Mouse (Mus musculus) liver, postnatal 0 days (tissue): ENCODE measurements at regions not wholly inside any gene's neighbourhood (a gene's known extent, or its start where the extent isn't known, plus 50 kb on each side); places are given as distances from the start of the nearest gene placed in this dataset.

ENCODE experiments used
- ATAC-seq: fragments of 200-750 bp; cut with Nextera tagmentation; 2 replicates; pipeline ENCODE4 v1.8.0; 2017; ENCODE audit warnings: mild to moderate bottlenecking, moderate library complexity
- DNase-seq: peaks from one replicate; pipeline ENCODE4 v3.0.0-alpha.2; 2016
- H3K27ac ChIP-seq: fragments of 300-500 bp; sonication (generic); 2 replicates; pipeline ENCODE4 v1.5.1; 2014; ENCODE audit warnings: antibody characterized with exemption, moderate library complexity, mild to moderate bottlenecking, low read depth
- H3K27me3 ChIP-seq: fragments of 300-500 bp; sonication (generic); 2 replicates; pipeline ENCODE4 v1.6.1; 2014; ENCODE audit warnings: low read length, control low read depth, mixed read lengths; ENCODE audit not compliant: insufficient read depth
- H3K36me3 ChIP-seq: fragments of 300-500 bp; sonication (generic); replicated peaks from 2 replicates; pipeline ENCODE4 v1.6.1; 2014; ENCODE audit warnings: mild to moderate bottlenecking, control low read depth, low read length, moderate library complexity, mixed read lengths; ENCODE audit not compliant: insufficient read depth
- H3K4me1 ChIP-seq: fragments of 300-500 bp; sonication (generic); 2 replicates; pipeline ENCODE4 v1.6.1; 2014; ENCODE audit warnings: antibody characterized with exemption, mild to moderate bottlenecking, control low read depth; ENCODE audit not compliant: insufficient read depth
- H3K4me2 ChIP-seq: fragments of 300-500 bp; sonication (generic); 2 replicates; pipeline ENCODE4 v1.6.1; 2014; ENCODE audit warnings: low read depth, mild to moderate bottlenecking, low read length, moderate library complexity, mixed read lengths
- H3K4me3 ChIP-seq: fragments of 300-500 bp; sonication (generic); 2 replicates; pipeline ENCODE4 v1.5.1; 2014; ENCODE audit warnings: low read depth, low read length
- H3K9ac ChIP-seq: fragments of 300-500 bp; sonication (generic); replicated peaks from 2 replicates; pipeline ENCODE4 v1.6.1; 2014; ENCODE audit warnings: mild to moderate bottlenecking, moderate library complexity
- H3K9me3 ChIP-seq: fragments of 300-500 bp; sonication (generic); 2 replicates; pipeline ENCODE4 v1.6.1; 2016; ENCODE audit warnings: mild to moderate bottlenecking, control low read depth, low read length, mixed read lengths
- CTCF ChIP-seq: sonication (generic); IDR thresholded peaks from 2 replicates; pipeline ENCODE4 v1.5.1; 2016; ENCODE audit warnings: antibody characterized with exemption, low read depth
- EP300 ChIP-seq: IDR thresholded peaks from 2 replicates; pipeline ENCODE4 v1.6.1; 2016; ENCODE audit warnings: antibody characterized with exemption, low read depth, mild to moderate bottlenecking
- WGBS: fragments of 180-500 bp; shearing (Covaris S2); extraction: QIAGEN DNeasy Blood & Tissue Kit; methylation state at CpG from one replicate; pipeline ENCODE4 v1.1.7; 2014; ENCODE audit not compliant: insufficient replicate concordance; 5-methylcytosine and 5-hydroxymethylcytosine counted together

DNA sequence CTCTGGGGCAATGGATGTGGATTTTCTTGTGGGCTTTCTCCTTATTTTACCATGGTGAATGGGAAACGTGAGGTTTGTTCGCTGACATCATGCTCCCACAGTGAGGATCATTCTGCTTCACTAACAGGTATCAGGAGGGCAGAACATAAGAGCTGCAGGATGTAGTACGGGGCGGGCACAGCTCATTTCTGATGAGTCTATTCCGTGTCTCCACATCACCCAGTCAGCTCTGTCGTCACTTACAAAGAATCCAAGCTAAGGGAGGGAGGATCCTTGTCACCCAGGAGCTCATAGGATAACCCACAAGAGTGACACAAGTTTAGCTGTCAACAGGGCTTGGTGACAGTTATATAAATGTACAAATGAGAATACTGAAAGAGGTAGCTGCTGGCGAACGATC is 203.8 kb upstream of the Tle4 start:
- no peak for DNase-seq
- Histone ChIP-seq H3K9ac (no peak overlapping the region), H3K27ac (no peak overlapping the region), H3K4me2 (no peak overlapping the region), H3K4me3 (no peak overlapping the region), H3K9me3 (no peaks in the 10 kb centered on the region), H3K27me3 (peaks cover 3% of the 10 kb centered on the region; the same call in 1 of the 2 replicates), H3K4me1 (no peaks in the 10 kb centered on the region), H3K36me3 (no peaks in the 10 kb centered on the region)
- WGBS: 76% methylated on average over 8 of the region's 8 CpGs
- TF ChIP-seq CTCF (no peak), EP300 (no peak)
- no peak for ATAC-seq

DNA sequence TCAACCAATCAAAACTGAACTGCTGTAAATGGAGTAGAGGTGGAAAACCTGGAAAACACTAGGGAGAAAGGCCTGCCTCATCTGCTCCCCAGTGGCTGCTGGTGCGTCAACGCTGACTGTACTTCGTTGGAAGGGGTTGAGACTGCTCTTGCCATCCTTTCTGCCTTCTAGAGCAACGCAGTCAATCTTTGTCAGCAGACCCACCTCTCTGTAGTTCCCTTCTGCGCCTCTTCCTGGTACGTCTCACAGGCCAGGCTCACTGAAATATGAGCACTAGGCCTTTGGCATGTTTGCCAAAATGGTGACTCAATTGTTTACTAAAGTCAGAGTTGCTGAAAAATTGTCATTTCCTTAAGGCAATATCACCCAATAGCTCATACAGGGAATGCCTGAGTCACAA is 201.2 kb upstream of the Tle4 start:
- Histone ChIP-seq H3K36me3 (no peaks in the 10 kb centered on the region), H3K27me3 (peaks cover 3% of the 10 kb centered on the region; the same call in 1 of the 2 replicates), H3K4me2 (no peak overlapping the region), H3K4me3 (no peak overlapping the region), H3K4me1 (no peaks in the 10 kb centered on the region), H3K9me3 (no peaks in the 10 kb centered on the region), H3K27ac (no peak overlapping the region), H3K9ac (no peak overlapping the region)
- DNase-seq: no peak
- no peak for ATAC-seq
- no peak for TF ChIP-seq EP300
- no peak for TF ChIP-seq CTCF
- WGBS: 69% methylated on average over 6 of the region's 6 CpGs

DNA sequence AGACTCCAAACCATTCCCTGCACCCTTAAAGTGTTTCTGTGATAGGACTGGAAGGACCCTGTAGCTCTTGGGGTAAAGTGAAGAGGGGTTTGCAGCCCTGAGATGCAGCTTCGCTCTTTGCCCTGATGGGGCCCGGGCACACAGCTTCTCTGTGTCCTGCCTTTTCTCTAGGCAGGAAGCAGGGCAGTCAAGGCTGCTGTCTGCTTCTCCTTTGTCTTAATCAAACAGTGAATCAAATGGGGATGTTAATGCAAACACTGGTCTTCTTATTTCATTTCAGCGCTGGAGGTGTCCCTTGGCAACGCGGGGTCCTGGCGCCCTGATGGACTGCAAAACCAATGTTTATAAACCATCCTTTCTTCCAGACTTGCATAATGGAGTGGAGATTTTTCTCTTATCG is 200.6 kb upstream of the Tle4 start:
- Histone ChIP-seq H3K27ac (no peak overlapping the region), H3K9ac (no peak overlapping the region), H3K36me3 (no peaks in the 10 kb centered on the region), H3K27me3 (peaks cover 3% of the 10 kb centered on the region; the same call in 1 of the 2 replicates), H3K4me3 (no peak overlapping the region), H3K4me1 (no peaks in the 10 kb centered on the region), H3K9me3 (no peaks in the 10 kb centered on the region), H3K4me2 (no peak overlapping the region)
- 75% methylated on average over 7 of the region's 7 CpGs for WGBS
- DNase-seq (no peak), ATAC-seq (no peak)
- no peak for TF ChIP-seq CTCF
- no peak for TF ChIP-seq EP300

DNA sequence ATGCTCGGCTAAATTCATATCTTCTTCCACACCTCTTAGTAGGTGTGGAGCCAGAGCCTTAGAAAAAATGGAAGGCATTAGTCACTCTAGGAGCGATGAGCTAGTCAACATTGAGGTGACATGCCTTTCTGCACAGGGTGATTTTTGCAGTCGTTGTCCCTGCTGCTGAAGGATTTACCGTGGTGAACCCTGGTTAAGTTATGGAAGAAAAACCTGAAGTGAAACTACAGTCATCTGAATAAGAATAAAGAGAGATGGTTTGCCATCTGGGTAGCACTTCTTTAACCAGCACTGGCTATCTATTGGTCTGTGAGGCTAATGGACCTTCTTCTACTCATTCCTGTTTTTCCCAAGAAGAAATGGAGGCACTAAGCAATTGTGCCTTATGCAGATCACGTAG is 198.1 kb upstream of the Tle4 start:
- Histone ChIP-seq H3K4me2 (no peak overlapping the region), H3K4me3 (no peak overlapping the region), H3K9ac (no peak overlapping the region), H3K27me3 (peaks cover 3% of the 10 kb centered on the region; the same call in 1 of the 2 replicates), H3K27ac (no peak overlapping the region), H3K36me3 (no peaks in the 10 kb centered on the region), H3K9me3 (no peaks in the 10 kb centered on the region), H3K4me1 (no peaks in the 10 kb centered on the region)
- WGBS: 73% methylated on average over 5 of the region's 5 CpGs
- no peak for TF ChIP-seq CTCF
- TF ChIP-seq EP300: no peak
- DNase-seq (no peak), ATAC-seq (no peak)

DNA sequence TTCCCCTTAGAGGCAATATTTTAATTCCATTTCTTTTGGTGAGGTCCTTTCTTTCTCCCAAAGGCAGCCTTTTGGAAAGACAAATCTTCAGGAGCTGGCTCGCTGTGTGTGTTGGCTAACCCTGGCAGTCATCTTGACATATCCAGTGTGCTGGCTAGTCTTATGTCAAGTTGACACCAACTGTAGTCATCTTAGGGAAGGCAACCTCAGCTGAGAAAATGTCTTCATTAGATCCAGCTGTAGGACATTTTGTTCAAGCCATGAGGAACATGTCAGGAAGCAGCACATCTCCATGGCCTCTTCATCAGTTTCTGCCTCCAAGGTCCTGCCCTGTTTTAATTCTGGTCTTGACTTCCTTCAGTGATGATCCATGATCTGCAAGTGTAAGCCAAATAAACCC is 192.1 kb upstream of the Tle4 start:
- no peaks in the 10 kb centered on the region for H3K4me1 ChIP-seq
- no peaks in the 10 kb centered on the region for H3K9me3 ChIP-seq
- DNase-seq: no peak
- H3K4me2 ChIP-seq: no peak overlapping the region
- no peak overlapping the region for H3K9ac ChIP-seq
- H3K27ac ChIP-seq: no peak overlapping the region
- no peak for ATAC-seq
- no peaks in the 10 kb centered on the region for H3K27me3 ChIP-seq
- WGBS: 89% methylated on average over 1 of the region's 1 CpGs
- no peak for TF ChIP-seq EP300
- TF ChIP-seq CTCF: no peak
- no peaks in the 10 kb centered on the region for H3K36me3 ChIP-seq
- no peak overlapping the region for H3K4me3 ChIP-seq

DNA sequence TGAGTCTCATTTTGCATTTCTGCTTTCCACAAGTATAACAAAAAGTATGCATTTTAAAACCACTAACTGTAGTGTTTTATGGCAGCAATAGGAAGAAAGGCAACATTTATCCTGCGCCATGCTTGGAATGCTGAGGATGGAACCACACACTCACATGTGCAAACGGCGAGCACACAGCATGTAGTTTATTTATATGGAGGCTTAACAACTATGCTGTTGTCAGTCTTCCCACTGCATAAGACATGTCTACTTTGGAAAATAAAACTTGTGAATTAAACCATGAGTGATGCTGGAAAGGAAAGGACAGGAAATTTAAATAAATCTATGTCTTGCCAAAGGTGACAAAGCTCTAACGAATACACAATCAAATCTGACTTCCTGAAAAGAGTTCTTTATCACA is 190.8 kb upstream of the Tle4 start:
- Histone ChIP-seq H3K4me3 (no peak overlapping the region), H3K9me3 (no peaks in the 10 kb centered on the region), H3K4me2 (no peak overlapping the region), H3K9ac (no peak overlapping the region), H3K4me1 (no peaks in the 10 kb centered on the region), H3K36me3 (no peaks in the 10 kb centered on the region), H3K27ac (no peak overlapping the region), H3K27me3 (no peaks in the 10 kb centered on the region)
- WGBS: 81% methylated on average over 4 of the region's 4 CpGs
- DNase-seq: no peak
- ATAC-seq: no peak
- TF ChIP-seq EP300 (no peak), CTCF (no peak)

DNA sequence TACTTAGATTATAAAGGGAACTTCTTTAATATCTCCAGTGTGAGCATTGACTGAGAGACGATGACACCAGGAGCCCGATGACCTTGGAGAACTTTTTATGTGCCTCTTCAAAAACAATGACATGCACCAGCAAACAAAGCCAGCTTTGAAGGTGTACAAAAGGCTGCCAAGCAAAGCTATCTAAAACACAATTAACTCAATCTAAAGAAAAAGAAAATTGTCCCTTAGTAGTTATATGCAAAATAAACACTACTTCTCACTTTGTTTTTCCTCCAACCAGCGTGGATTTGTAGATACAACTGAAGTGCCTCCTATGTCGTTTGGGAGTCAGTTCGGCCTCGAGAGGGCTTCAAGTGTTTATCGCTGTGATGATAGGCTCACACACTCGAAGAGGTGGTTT is 189.0 kb upstream of the Tle4 start:
- WGBS: 73% methylated on average over 8 of the region's 8 CpGs
- H3K27me3 ChIP-seq: no peaks in the 10 kb centered on the region
- DNase-seq (no peak), ATAC-seq (no peak)
- no peak overlapping the region for H3K4me2 ChIP-seq
- no peak overlapping the region for H3K27ac ChIP-seq
- no peaks in the 10 kb centered on the region for H3K4me1 ChIP-seq
- no peaks in the 10 kb centered on the region for H3K9me3 ChIP-seq
- H3K9ac ChIP-seq: no peak overlapping the region
- no peak overlapping the region for H3K4me3 ChIP-seq
- TF ChIP-seq CTCF: no peak
- TF ChIP-seq EP300: no peak
- H3K36me3 ChIP-seq: no peaks in the 10 kb centered on the region
